Mouse (Mus musculus) naive thymus-derived CD4-positive, alpha-beta T cell, adult 2 months (primary cell): ENCODE measurements around the gene Chtop.

Experiments used
- DNase-seq: peaks from one replicate; pipeline ENCODE4 v3.0.0-alpha.2; 2011; ENCODE audit warnings: low read depth

Gene Chtop

DNA sequence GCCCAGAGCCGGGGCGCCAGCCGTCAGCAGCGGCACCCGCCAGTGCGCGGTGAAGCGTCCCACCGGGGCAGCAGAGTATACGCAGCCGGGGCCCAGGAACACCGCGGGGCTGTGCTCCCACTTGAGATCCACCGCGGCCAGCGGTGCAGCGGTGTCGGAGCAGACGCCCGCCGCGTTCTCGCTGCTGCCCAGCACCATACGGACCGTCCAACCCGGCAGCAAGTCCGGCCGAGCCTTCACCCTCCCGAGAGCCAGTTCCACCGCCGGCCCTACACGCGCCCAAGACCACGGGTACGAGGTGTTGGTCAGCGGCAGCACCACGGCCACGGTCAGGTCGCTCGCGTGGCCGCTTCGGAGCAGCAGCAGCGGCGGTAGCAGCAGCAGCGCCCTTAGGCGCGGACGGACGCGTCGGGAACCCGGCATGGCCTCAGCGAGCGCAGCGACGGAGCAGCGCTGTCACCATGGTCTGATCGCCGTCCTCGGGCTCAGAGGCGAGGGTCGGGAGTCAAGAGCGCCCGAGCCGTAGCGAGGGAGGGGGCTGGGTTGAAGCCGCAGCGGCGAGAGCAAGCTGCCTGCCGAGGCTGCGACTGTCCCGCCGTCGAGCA lies 44.1 kb downstream of the Chtop start:
- peak; percentile 52 for DNase-seq

DNA sequence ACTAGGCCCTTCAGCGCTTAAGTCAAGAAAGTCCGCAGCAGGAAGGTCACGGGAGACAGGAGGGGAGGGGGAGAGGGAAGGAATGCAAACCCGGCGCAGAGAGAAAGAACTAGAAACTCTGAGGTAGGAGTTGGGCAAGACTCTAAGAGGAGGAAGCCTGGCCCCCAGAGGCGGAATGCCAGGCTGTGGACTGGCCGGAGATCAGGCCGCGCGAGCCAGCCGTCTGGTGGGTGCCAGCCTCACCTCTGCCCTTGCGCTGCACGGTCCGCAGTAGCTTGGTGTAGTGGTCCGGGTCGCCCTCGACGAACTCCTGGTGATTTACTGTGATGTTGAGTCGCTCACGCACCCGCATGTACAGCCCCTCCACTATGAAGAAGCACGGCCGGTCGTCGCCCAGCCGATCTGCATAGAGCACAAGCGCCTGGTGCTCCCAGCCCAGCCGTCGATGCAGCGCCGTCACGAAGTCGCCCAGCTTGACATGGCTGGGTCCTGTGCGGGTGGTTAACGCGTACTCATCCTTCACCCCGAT lies 44.7 kb downstream of the Chtop start:
- no peak for DNase-seq

DNA sequence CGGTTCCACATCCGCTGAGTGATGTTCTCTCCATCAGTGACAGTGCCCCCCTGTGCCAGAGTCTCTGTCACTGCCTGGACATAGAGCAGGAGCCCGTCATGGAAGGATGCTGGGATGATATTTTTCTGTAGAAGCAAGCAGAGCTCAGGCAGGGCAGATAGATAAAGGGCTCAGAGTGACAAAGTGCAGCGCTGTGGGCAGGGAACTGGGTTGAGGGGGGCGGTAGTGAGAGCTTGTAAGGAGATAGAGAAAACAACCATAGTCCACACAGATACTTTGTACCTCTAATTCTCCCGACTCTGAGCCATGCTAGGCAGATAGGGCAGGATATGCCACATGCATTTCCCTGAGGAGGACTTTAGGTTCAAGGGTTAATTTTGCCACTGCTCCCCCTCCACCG lies 46.7 kb downstream of the Chtop start:
- no peak for DNase-seq

DNA sequence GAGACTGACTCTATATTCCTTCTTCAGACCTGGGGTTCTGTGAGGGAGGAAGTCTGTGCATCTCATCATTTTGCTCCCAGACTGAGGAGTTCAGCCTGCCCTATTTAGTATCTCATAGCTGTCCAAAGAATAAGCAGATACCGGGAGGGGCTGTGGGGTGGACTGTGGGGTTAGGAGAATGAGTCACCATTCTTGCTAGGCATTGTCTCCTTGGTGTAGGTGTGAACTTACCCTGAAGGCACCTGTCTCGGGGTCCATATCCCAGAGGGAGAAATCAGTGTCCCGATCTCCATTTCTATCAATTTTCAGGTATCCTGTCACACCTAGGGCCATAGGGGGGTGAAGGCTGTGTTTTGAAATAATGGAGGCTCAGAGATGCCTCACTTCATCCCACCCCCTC lies 47.4 kb downstream of the Chtop start:
- DNase-seq, result no peak

DNA sequence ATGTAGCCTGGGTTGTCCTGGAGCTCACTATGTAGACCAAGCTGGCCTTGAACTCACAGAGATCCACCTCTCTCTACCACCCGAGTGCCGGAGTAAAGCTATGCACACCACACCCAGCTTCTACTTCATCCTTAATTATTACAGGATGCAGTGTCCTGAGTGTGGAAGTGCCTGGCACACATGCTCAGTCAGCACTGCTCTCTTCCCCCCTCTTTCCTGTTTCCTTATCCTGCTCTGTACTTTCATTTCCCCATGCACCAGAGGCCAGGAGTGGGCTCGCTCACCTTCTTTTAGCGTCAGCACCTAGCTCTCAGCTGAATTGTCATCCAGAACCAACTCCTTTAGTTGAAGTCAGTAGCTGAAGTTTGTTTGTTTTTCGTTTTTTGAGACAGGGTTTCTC lies 49.0 kb downstream of the Chtop start:
- no peak for DNase-seq

DNA sequence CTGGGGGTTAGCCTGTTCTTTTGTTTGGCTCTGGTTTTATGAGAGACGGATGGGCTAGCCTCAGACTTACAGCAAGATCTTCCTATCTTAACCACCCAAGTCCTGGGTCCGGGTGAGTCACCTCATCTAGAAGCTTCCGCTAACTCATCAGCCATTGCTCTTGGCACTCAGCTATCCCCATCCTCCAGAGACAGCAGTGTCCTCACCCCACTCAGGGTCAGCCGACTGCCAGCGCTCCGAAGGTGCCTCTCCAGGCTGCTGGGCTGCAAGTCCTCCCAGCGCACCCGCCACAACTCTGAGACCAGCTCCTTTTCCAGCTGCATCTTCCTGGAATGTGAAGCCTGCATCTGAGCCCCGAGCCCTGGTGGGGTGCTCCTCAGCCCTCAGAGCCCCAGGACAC lies 49.6 kb downstream of the Chtop start:
- no peak for DNase-seq

DNA sequence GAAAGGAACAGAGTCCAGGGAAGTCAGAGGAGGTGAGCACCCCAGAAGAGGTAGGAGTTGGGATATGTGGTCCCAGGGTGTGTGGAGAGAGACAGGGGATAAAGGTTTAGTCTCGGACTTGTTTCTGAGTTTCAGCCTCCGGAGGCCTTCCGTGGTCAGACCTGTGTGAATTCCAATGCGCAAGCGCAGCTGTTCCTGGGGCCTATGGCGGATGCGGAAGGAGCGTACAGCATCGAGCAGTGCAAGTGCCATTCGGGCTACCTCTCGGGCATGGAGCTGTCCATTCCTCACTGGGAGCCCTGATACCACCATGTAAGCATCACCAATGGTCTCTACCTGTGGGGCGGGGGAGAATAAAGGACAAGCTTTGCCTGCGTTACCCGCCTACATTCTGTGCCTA lies 54.4 kb downstream of the Chtop start:
- DNase-seq, result no peak

DNA sequence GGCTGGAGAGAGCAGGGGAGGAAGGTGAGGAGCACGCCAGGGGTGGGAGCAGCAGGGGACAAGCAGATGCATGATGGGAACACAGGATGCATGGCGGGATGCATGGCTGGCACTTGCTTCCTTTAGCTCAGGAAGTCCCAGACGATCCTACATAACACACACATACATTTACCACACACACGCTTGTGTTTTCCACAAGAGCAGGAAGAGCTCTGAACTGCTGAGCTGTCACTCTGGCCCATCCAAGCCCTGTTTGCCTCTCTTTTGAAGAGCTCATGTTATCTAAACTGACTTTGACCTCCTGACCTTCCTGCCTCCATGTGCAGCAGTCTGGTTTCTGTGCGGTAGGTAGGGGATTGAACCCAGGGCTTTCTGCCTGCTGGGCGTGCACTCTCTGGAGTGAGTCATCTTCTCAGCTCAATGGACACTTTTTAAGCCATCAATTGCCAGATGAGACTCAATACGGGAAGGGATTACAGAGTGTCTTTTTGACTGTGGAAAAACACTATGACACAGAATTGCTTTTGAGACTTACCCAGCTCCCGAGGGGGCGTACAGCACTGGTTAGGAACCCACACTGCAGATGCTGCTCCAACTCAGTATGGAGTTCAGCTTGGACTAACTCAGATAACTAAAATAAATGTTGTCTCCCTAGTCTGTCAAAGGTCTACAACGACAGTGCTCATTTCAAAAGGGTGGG lies 57.8 kb downstream of the Chtop start:
- DNase-seq, result no peak

DNA sequence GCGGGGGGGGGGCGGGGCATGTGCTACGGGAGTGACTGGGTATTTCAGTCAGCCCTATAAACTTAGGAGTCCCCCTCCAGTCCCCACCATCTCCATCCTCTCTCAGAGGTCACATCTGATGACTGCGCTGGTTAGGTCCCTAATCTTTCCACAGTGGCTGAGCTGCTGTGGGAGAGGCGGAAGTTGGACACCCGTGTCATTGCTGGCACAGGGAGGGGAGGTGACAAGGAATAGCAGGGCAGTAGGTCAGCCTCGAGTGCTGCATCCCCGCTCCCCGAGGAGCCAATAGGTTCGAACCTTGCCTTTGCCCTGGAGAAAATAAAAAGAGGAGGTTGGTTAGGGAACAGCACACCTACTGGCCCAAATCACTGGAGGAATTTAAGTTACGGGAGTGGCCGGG lies 58.4 kb downstream of the Chtop start:
- DNase-seq, result no peak
